9 mouse cellular contexts compared by ENCODE assay signal in the genomic region with DNA sequence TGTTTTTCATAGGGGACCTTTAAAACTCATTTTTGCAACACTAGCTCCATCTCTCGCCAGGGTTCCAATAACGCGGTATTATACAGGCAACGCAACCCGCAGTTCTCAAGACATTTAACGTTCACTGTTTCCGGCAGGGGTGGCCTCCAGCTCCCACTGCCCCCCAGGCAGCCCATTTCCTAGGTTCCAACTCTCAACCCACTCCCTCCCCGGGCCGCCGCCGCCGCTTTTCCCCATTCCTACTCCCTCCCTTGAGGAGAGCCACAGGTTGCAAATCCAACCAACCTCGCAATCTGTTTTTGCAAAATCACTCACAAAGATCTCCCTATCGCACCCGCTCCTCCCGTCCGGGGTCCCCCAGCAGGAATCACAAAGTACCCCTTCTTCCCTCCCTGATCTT. TPM values are rescaled to one million over a fixed set of nuclear protein-coding genes. Genes with fewer than 3 reads are reported as not detected.
DNase-seq lines count a peak whose midpoint lies in the region; ATAC-seq and TF ChIP-seq lines count a peak whose summit lies in the region.
"Had no signal": no experiment of that assay in that cellular context is flagged by ENCODE, and none has a peak within 500 bp of the region (broad histone marks: within the 10 kb centered on the region; RNA-seq: fewer than 3 reads in every experiment).

No protein-coding gene starts in this region.

- TF ChIP-seq CTCF in lung, adult 2 months (IDR thresholded peaks at IDR 0.05; ENCODE audit: insufficient read depth, low read length) = no peak
- TF ChIP-seq CTCF in heart, adult 2 months (IDR thresholded peaks at IDR 0.05) = no peak

- H3K9ac ChIP-seq in heart, adult 2 months (ENCODE audit: low read depth, low read length) = peak overlapping the region; percentile 96
- H3K9ac ChIP-seq in kidney, embryonic 14.5 days (ENCODE audit: low read depth, low read length) = peak overlapping the region; percentile 84
- peak overlapping the region; percentile 77; the same call in 1 of the 2 replicates for H3K9ac ChIP-seq in midbrain, embryonic 12.5 days (replicated peaks)

- no peaks in the 10 kb centered on the region for H3K79me2 ChIP-seq in heart, adult 2 months (replicated peaks; ENCODE audit: control insufficient read depth, insufficient read depth, low read length)

- peak overlapping the region; percentile 94 for H3K4me2 ChIP-seq in kidney, embryonic 14.5 days (replicated peaks; ENCODE audit: low read depth, low read length)
- H3K4me2 ChIP-seq in midbrain, embryonic 12.5 days (replicated peaks) = peak overlapping the region; percentile 98

- no peaks in the 10 kb centered on the region for H3K9me3 ChIP-seq in kidney, embryonic 14.5 days (ENCODE audit: control insufficient read depth, low read length)
- H3K9me3 ChIP-seq in midbrain, embryonic 12.5 days = no peaks in the 10 kb centered on the region

- 1% methylated on average over 17 of the region's 17 CpGs for WGBS in lung, adult 2 months
- WGBS in heart, adult 2 months = 2% methylated on average over 17 of the region's 17 CpGs
- 1% methylated on average over 17 of the region's 17 CpGs for WGBS in kidney, embryonic 14.5 days
- WGBS in midbrain, embryonic 12.5 days = under 1% methylated on average over 17 of the region's 17 CpGs

- no peak for TF ChIP-seq POLR2A in lung, adult 2 months (IDR thresholded peaks at IDR 0.05; ENCODE audit: borderline replicate concordance, extremely low read depth, low read depth, low read length)
- TF ChIP-seq POLR2A in heart, adult 2 months (IDR thresholded peaks at IDR 0.05; ENCODE audit: insufficient read depth, low read depth, low read length) = no peak

- no peak for ATAC-seq in kidney, embryonic 14.5 days (ENCODE audit: low FRiP score, low TSS enrichment)
- no peak for ATAC-seq in midbrain, embryonic 12.5 days (ENCODE audit: low FRiP score, low read depth)

- no peaks in the 10 kb centered on the region; the same call in none of the 2 replicates for H3K36me3 ChIP-seq in heart, adult 2 months (ENCODE audit: control insufficient read depth, insufficient read depth, low read length)
- no peaks in the 10 kb centered on the region for H3K36me3 ChIP-seq in kidney, embryonic 14.5 days (ENCODE audit: control insufficient read depth, insufficient read depth, low read length)
- H3K36me3 ChIP-seq in midbrain, embryonic 12.5 days = no peaks in the 10 kb centered on the region

- TF ChIP-seq EP300 in heart, adult 2 months (IDR thresholded peaks at IDR 0.05; ENCODE audit: insufficient read depth, low read depth, low read length) = no peak

- intact Hi-C loops in heart, adult 2 months (cut with DNase I) = loop anchor here (5.0 to 10.0 kb wide), 5 partner anchors 295 to 988 kb away; no protein-coding TSS in a partner anchor

- peak overlapping the region; percentile 95 for H3K27ac ChIP-seq in brown adipose tissue, adult 24 weeks (replicated peaks; ENCODE audit: low read depth, low read length)
- H3K27ac ChIP-seq in heart, adult 2 months = peak overlapping the region; percentile 99
- no peak overlapping the region for H3K27ac ChIP-seq in kidney, embryonic 14.5 days (ENCODE audit: low read depth, low read length)
- H3K27ac ChIP-seq in midbrain, embryonic 12.5 days (replicated peaks) = no peak overlapping the region

- peak; percentile 65 for DNase-seq in lung, adult 2 months
- DNase-seq in lung, adult 18-20 months = no peak
- DNase-seq in heart, adult 2 months = peak; percentile 57 to 72
- peak; percentile 71 for DNase-seq in thymus, postnatal 4 days
- no peak for DNase-seq in frontal cortex, postnatal 10 days (ENCODE audit: low spot score in 2 of 2)

- no peaks in the 10 kb centered on the region; the same call in 1 of the 2 replicates for H3K27me3 ChIP-seq in heart, adult 2 months (ENCODE audit: control insufficient read depth, insufficient read depth, low read length)
- no peaks in the 10 kb centered on the region for H3K27me3 ChIP-seq in kidney, embryonic 14.5 days (ENCODE audit: control insufficient read depth, insufficient read depth, low read length)
- peaks cover 44% of the 10 kb centered on the region for H3K27me3 ChIP-seq in midbrain, embryonic 12.5 days

- peak overlapping the region; percentile 92 for H3K4me3 ChIP-seq in lung, adult 2 months (replicated peaks; ENCODE audit: extremely low read depth, low read depth, low read length)
- peak overlapping the region; percentile 84 for H3K4me3 ChIP-seq in brown adipose tissue, adult 24 weeks (ENCODE audit: insufficient read depth, low read depth, low read length)
- H3K4me3 ChIP-seq in heart, adult 2 months = peak overlapping the region; percentile 76
- H3K4me3 ChIP-seq in kidney, embryonic 14.5 days (ENCODE audit: low read length) = peak overlapping the region; percentile 84
- peak overlapping the region; percentile 68 for H3K4me3 ChIP-seq in midbrain, embryonic 12.5 days

- peaks cover 11% of the 10 kb centered on the region for H3K4me1 ChIP-seq in lung, adult 2 months (ENCODE audit: control insufficient read depth, insufficient read depth, low read length)
- no peaks in the 10 kb centered on the region for H3K4me1 ChIP-seq in brown adipose tissue, adult 24 weeks (ENCODE audit: control insufficient read depth, insufficient read depth, insufficient read length, low read length)
- peaks cover 5% of the 10 kb centered on the region for H3K4me1 ChIP-seq in heart, adult 2 months (ENCODE audit: control insufficient read depth, insufficient read depth, low read length)
- H3K4me1 ChIP-seq in kidney, embryonic 14.5 days (ENCODE audit: control insufficient read depth, insufficient read depth, low read length) = peaks cover 20% of the 10 kb centered on the region; the same call in 1 of the 2 replicates
- peaks cover 56% of the 10 kb centered on the region for H3K4me1 ChIP-seq in midbrain, embryonic 12.5 days

RNA-seq across cellular contexts. Expression of a gene that starts 1.4 kb away (rescaled TPM):
- not detected in 2 replicates for polyA plus RNA-seq in lung, adult 2 months (2012; rRNA removed)
- not detected in 2 replicates for polyA plus RNA-seq in brown adipose tissue, adult 24 weeks (2012; ENCODE audit: insufficient read depth, insufficient read length, missing spikeins)
- not detected for total RNA-seq in heart, adult 2 months (2021)
- polyA plus RNA-seq in heart, adult 2 months (2012; rRNA removed) = not detected in 2 replicates
- polyA plus RNA-seq in kidney, embryonic 14.5 days (2014; fragmentation: Nextera tagmentation; extraction: Ambion mirVana) = not detected in 2 replicates
- not detected in 2 replicates for polyA plus RNA-seq in midbrain, embryonic 12.5 days (2016; fragmentation: Nextera tagmentation; extraction: Ambion mirVana)
- total RNA-seq: common myeloid progenitor, adult 5-6 weeks had no signal

RNA-seq across cellular contexts. Expression of a gene that starts 1.8 kb away (rescaled TPM):
- polyA plus RNA-seq in lung, adult 2 months (2012; rRNA removed) = 26.0 and 28.2 TPM in 2 replicates
- polyA plus RNA-seq in brown adipose tissue, adult 24 weeks (2012; ENCODE audit: insufficient read depth, insufficient read length, missing spikeins) = 20.3 and 66.4 TPM in 2 replicates
- 10 to 100 TPM; 15.4 to 21.7 TPM for total RNA-seq in heart, adult 2 months (2021)
- 16.5 and 17.8 TPM in 2 replicates for polyA plus RNA-seq in heart, adult 2 months (2012; rRNA removed)
- 0.73 and 0.91 TPM in 2 replicates for polyA plus RNA-seq in kidney, embryonic 14.5 days (2014; fragmentation: Nextera tagmentation; extraction: Ambion mirVana)
- polyA plus RNA-seq in midbrain, embryonic 12.5 days (2016; fragmentation: Nextera tagmentation; extraction: Ambion mirVana) = 0.15 and 0.25 TPM in 2 replicates

RNA-seq across cellular contexts. Expression of a gene that starts 54.7 kb away (rescaled TPM):
- not detected in 2 replicates for polyA plus RNA-seq in lung, adult 2 months (2012; rRNA removed)
- not detected in 2 replicates for polyA plus RNA-seq in brown adipose tissue, adult 24 weeks (2012; ENCODE audit: insufficient read depth, insufficient read length, missing spikeins)
- total RNA-seq in heart, adult 2 months (2021) = not detected
- not detected in 2 replicates for polyA plus RNA-seq in heart, adult 2 months (2012; rRNA removed)
- polyA plus RNA-seq in kidney, embryonic 14.5 days (2014; fragmentation: Nextera tagmentation; extraction: Ambion mirVana) = not detected in 2 replicates
- polyA plus RNA-seq in midbrain, embryonic 12.5 days (2016; fragmentation: Nextera tagmentation; extraction: Ambion mirVana) = not detected in 2 replicates
- total RNA-seq: common myeloid progenitor, adult 5-6 weeks had no signal

Comparison
In these comparisons a context has a peak if more than half of its experiments do, and no peak if none do; other contexts are left out.
1. DNase-seq: peak in lung, adult 2 months (single experiment), heart, adult 2 months (2 of 2) and thymus, postnatal 4 days (single experiment); none in lung, adult 18-20 months (0 of 2) and frontal cortex, postnatal 10 days (0 of 2).
2. H3K27ac ChIP-seq: peak in brown adipose tissue, adult 24 weeks (single experiment) and heart, adult 2 months (single experiment); none in kidney, embryonic 14.5 days (single experiment) and midbrain, embryonic 12.5 days (single experiment).
3. Peak in every context shown above with its lines, with median percentiles within 50 percentile points of each other: H3K4me3 ChIP-seq and H3K9ac ChIP-seq.